Mouse (Mus musculus) MEL (cell line): ENCODE data around the gene Acot7.

Source experiments
- CTCF ChIP-seq, 3 experiments: IDR thresholded peaks in 2 of 3; conservative IDR thresholded peaks in 1 of 3; 2 replicates each; pipeline ENCODE4 v1.5.1; 2011 to 2012; ENCODE audit warnings: low read length in 3 of 3, low read depth in 2 of 3, mild to moderate bottlenecking in 2 of 3, improper control_type of control experiment in 1 of 3, inconsistent platforms in 1 of 3, mixed read lengths in 1 of 3, moderate library complexity in 1 of 3; ENCODE audit not compliant: control insufficient read depth in 1 of 3, insufficient read depth in 1 of 3, poor library complexity in 1 of 3, severe bottlenecking in 1 of 3
- E2F4 ChIP-seq: IDR thresholded peaks from 2 replicates; pipeline ENCODE4 v1.6.1; 2011; ENCODE audit warnings: low read depth, low read length, improper control_type of control experiment, borderline replicate concordance
- EP300 ChIP-seq, 2 experiments: IDR thresholded peaks; 2 replicates each; pipeline ENCODE4 v1.6.1; 2011; ENCODE audit warnings: improper control_type of control experiment in 2 of 2, low read length in 2 of 2, low read depth in 1 of 2, mild to moderate bottlenecking in 1 of 2
- GABPA ChIP-seq: IDR thresholded peaks from 2 replicates; pipeline ENCODE4 v1.6.1; 2012; ENCODE audit warnings: low read depth, mild to moderate bottlenecking, inconsistent platforms, low read length, improper control_type of control experiment, moderate library complexity
- KAT2A ChIP-seq: conservative IDR thresholded peaks from 2 replicates; pipeline ENCODE4 v1.6.1; 2012; ENCODE audit warnings: low read depth, low read length, improper control_type of control experiment, inconsistent platforms
- POLR2A ChIP-seq, 2 experiments: IDR thresholded peaks; 2 replicates each; pipeline ENCODE4 v1.6.1; 2011 to 2012; ENCODE audit warnings: low read length in 2 of 2, mild to moderate bottlenecking in 2 of 2, control low read depth in 1 of 2, improper control_type of control experiment in 1 of 2, low read depth in 1 of 2, moderate library complexity in 1 of 2; ENCODE audit not compliant: control insufficient read depth in 1 of 2, insufficient read depth in 1 of 2, poor library complexity in 1 of 2
- ZMIZ1 ChIP-seq: IDR thresholded peaks from 2 replicates; pipeline ENCODE4 v1.6.1; 2012; ENCODE audit warnings: low read depth, mild to moderate bottlenecking, inconsistent platforms, low read length, improper control_type of control experiment, moderate library complexity

DNA sequence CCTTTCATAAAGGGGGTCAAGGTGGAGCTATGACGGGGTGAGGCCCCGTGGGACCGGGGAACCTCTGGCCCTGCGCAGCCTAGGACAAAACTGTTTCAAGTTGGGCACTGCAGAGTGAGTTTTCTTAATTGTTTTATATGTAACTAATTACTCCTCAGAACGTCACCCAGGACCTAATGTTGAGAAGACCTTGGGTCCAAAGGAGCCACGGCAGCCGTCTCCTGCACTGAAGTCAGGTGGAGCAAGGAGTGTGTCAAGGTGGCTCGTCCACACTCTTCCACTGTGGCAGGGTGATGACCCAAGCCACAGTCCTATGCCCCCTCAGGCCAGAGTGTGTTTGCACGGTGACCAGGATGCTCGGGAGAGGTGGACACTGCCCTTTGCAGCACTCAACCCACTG is 125.2 kb downstream of the Acot7 start:
- TF ChIP-seq KAT2A (no peak), EP300 (IDR thresholded peaks at IDR 0.05; ENCODE audit: low read depth in 1 of 2, low read length in 2 of 2) (no peak), CTCF (IDR thresholded peaks at IDR 0.05 in 2 of 3, conservative IDR thresholded peaks at IDR 0.05 in 1 of 3; ENCODE audit: control insufficient read depth in 1 of 3, insufficient read depth in 1 of 3, low read depth in 2 of 3, low read length in 3 of 3, poor library complexity in 1 of 3, severe bottlenecking in 1 of 3) (no peak), E2F4 (no peak), POLR2A (IDR thresholded peaks at IDR 0.05; ENCODE audit: control insufficient read depth in 1 of 2, insufficient read depth in 1 of 2, low read depth in 1 of 2, low read length in 2 of 2, poor library complexity in 1 of 2) (no peak), GABPA (no peak), ZMIZ1 (no peak)
